Mouse (Mus musculus): Measurements from ENCODE around the gene Nek2.

GRCm38 (mm10) chr1:191821326-191822091 is at the start of gene Nek2:
- TF ChIP-seq GATA1 (IDR thresholded peaks at IDR 0.05; ENCODE audit: borderline replicate concordance, low read length) (no peak), TAL1 (conservative IDR thresholded peaks at IDR 0.05; ENCODE audit: low read depth, low read length) (no peak), POLR2AphosphoS5 (IDR thresholded peaks at IDR 0.05; ENCODE audit: insufficient replicate concordance, low read depth, low read length) (no peak), CTCF (IDR thresholded peaks at IDR 0.05; ENCODE audit: low read depth, low read length) (no peak), GATA2 (IDR thresholded peaks at IDR 0.05; ENCODE audit: borderline replicate concordance, low read depth, low read length) (no peak)
